In the genomic region with DNA sequence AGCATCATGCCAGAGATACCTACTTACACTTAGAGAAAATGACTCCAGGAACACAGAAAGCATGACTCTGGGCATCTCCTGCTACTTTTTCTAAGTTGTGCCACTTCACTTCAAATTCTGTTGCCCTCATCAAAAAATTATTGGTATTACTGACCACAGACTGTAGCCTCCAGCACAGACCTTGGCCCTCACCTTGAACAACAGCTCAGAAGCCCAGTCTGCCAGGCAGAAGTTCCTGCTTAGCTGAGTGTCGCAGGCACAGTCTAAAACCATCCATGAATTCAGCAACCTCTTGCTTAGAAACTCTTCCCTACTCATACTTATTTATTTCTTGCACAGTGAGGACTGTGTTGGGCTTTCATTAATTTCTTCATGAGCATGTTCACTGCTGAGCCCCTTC, we compare ENCODE assay signal across 35 mouse cellular contexts. TPM values are rescaled to one million over a fixed set of nuclear protein-coding genes. Genes with fewer than 3 reads are reported as not detected.
"Had no signal": no experiment of that assay in that cellular context is flagged by ENCODE, and none has a peak within 500 bp of the region (broad histone marks: within the 10 kb centered on the region; RNA-seq: fewer than 3 reads in every experiment).

No protein-coding gene starts in this region.

- H3K4me2 ChIP-seq: heart, embryonic 11.5 days; heart, embryonic 13.5 days; heart, embryonic 15.5 days; hindbrain, embryonic 13.5 days; hindbrain, embryonic 15.5 days; intestine, embryonic 15.5 days; limb, embryonic 12.5 days; liver, embryonic 11.5 days had no signal

- H3K36me3 ChIP-seq: heart, embryonic 13.5 days; heart, embryonic 15.5 days; hindbrain, embryonic 13.5 days; hindbrain, embryonic 15.5 days; intestine, embryonic 15.5 days; limb, embryonic 10.5 days; limb, embryonic 12.5 days had no signal

- H3K4me3 ChIP-seq: heart, adult 2 months; heart, embryonic 13.5 days; heart, embryonic 15.5 days; hindbrain, embryonic 13.5 days; hindbrain, embryonic 15.5 days; intestine, embryonic 15.5 days; layer of hippocampus, adult 2 months; left cerebral cortex, adult 2 months; limb, embryonic 10.5 days; limb, embryonic 12.5 days had no signal

- H3K27ac ChIP-seq: heart, adult 2 months; heart, embryonic 13.5 days; heart, embryonic 15.5 days; hindbrain, embryonic 13.5 days; hindbrain, embryonic 15.5 days; intestine, embryonic 15.5 days; layer of hippocampus, adult 2 months; left cerebral cortex, adult 2 months; limb, embryonic 10.5 days; limb, embryonic 12.5 days; liver, embryonic 14.5 days had no signal

- ATAC-seq: inflammation-experienced regulatory T-cells, adult 6 months; intestine, embryonic 15.5 days; intestine, postnatal 0 days had no signal

- H3K4me1 ChIP-seq: heart, embryonic 15.5 days; hindbrain, embryonic 13.5 days; hindbrain, embryonic 15.5 days; intestine, embryonic 15.5 days had no signal

- H3K9ac ChIP-seq: heart, embryonic 13.5 days; heart, embryonic 15.5 days; hindbrain, embryonic 13.5 days; hindbrain, embryonic 15.5 days; intestine, embryonic 15.5 days; limb, embryonic 12.5 days; liver, embryonic 14.5 days had no signal

- H3K27me3 ChIP-seq: heart, embryonic 13.5 days; heart, embryonic 15.5 days; hindbrain, embryonic 13.5 days; hindbrain, embryonic 15.5 days; intestine, embryonic 15.5 days; limb, embryonic 12.5 days had no signal

- H3K9me3 ChIP-seq: heart, embryonic 13.5 days; heart, embryonic 15.5 days; hindbrain, embryonic 13.5 days; hindbrain, embryonic 15.5 days; intestine, embryonic 15.5 days; limb, embryonic 10.5 days; limb, embryonic 12.5 days had no signal

- DNase-seq: gastrocnemius, postnatal 14 days; gastrocnemius, postnatal 36 days; heart, adult 2 months; heart, postnatal 14 days; heart, postnatal 36 days; kidney, adult 18-20 months; kidney, adult 8-10 months; kidney, postnatal 10 days; kidney, postnatal 25 days; kidney, postnatal 4 days; liver had no signal

RNA-seq across cellular contexts. Expression of gene Tmco5, which starts 58.7 kb away (rescaled TPM):
- total RNA-seq: gastrocnemius, adult 18-20 months; gastrocnemius, adult 8-10 months; gastrocnemius, postnatal 14 days; gastrocnemius, postnatal 36 days; heart, adult 2 months; heart, postnatal 14 days; heart, postnatal 36 days; hematopoietic stem cell, adult 5-6 weeks had no signal
- polyA plus RNA-seq: gonadal fat pad, adult 2 months; heart, adult 2 months; heart, embryonic 11.5 days; heart, embryonic 13.5 days; heart, embryonic 15.5 days; heart, postnatal 0 days; hindbrain, embryonic 11.5 days; hindbrain, embryonic 13.5 days; hindbrain, embryonic 15.5 days; inflammation-experienced regulatory T-cells, adult 6 months; intestine, embryonic 15.5 days; intestine, postnatal 0 days; kidney, embryonic 14.5 days; kidney, embryonic 16.5 days; limb, embryonic 10.5 days; limb, embryonic 12.5 days; limb, embryonic 14.5 days; liver, embryonic 11.5 days; liver, embryonic 14.5 days; liver, embryonic 16.5 days had no signal
